Mouse (Mus musculus): ENCODE data around the gene Thsd4. TPM values are rescaled to one million over a fixed set of nuclear protein-coding genes. Genes with fewer than 3 reads are reported as not detected.

The Thsd4 gene
- 17.5 and 20.2 TPM in 2 replicates for polyA plus RNA-seq (2015; fragmentation: Nextera tagmentation; extraction: Ambion mirVana)

DNA sequence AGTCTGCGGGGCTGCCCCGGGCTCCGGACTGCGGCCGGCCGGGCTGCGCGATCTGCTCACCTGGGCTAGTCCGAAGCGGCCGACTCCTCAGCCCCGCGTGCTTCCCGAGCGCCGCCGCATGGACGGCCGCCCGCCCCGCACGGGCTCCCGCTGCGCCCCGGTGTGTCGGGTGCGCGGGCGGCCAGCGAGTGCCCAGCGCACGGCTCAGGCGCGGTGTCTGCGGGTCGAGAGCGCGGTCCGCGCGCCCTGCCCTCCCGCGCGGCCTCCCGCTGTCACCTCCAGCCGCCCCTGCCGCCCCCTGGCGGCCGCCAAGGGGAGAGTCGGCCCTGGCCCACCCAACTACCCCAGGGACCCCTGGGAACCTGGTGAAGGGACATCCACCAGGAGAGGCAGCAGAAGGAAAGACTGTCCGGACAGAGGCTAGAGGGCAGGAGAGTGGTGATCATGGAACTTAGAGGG lies at the start of gene Thsd4:
Thsd4 (minus strand) TSS at position 241 of the 459 bp plus-strand sequence.
- Histone ChIP-seq H3K4me1 (ENCODE audit: control insufficient read depth, insufficient read depth, low read length) (peaks cover 54% of the 10 kb centered on the region), H3K4me3 (ENCODE audit: low read length) (peak within 1 kb of the TSS; percentile 72), H3K36me3 (ENCODE audit: control insufficient read depth, insufficient read depth, low read length) (no peaks in the 10 kb centered on the region), H3K27ac (ENCODE audit: low read length) (peak within 1 kb of the TSS; percentile 46; the same call in 1 of the 2 replicates), H3K4me2 (ENCODE audit: low read depth, low read length) (peak within 1 kb of the TSS; percentile 56), H3K9me3 (ENCODE audit: control insufficient read depth, low read length) (no peaks in the 10 kb centered on the region), H3K27me3 (replicated peaks; ENCODE audit: control insufficient read depth, insufficient read depth, low read length) (no peaks in the 10 kb centered on the region), H3K9ac (ENCODE audit: low read depth, low read length) (peak within 1 kb of the TSS; percentile 85)
- WGBS: under 1% methylated on average over 37 of the region's 51 CpGs
- ATAC-seq: peak; percentile 82

DNA sequence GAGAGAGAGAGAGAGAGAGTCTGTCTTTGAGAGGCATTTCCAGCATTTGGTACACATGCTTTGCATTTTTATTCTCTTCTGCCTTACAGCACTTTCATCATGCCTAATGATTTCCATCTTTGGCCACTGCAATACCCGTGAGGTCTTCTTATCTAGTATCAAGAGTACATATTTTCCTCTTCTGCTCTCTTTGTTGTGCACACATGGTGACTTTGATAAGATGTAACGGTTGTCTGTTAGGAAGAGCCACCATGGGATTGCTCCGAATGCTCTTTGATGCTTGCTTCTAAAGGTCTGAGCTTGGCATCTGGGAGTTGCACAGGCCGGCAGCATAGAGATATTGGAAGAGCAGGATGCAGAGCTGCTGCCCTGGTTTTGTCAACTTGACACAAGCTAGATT lies 49.2 kb upstream of the Thsd4 start:
- Histone ChIP-seq H3K4me1 (ENCODE audit: control insufficient read depth, insufficient read depth, low read length) (no peaks in the 10 kb centered on the region), H3K36me3 (ENCODE audit: control insufficient read depth, insufficient read depth, low read length) (no peaks in the 10 kb centered on the region), H3K9ac (ENCODE audit: low read depth, low read length) (no peak overlapping the region), H3K9me3 (ENCODE audit: control insufficient read depth, low read length) (no peaks in the 10 kb centered on the region), H3K4me3 (ENCODE audit: low read length) (no peak overlapping the region), H3K27ac (ENCODE audit: low read length) (no peak overlapping the region), H3K27me3 (replicated peaks; ENCODE audit: control insufficient read depth, insufficient read depth, low read length) (no peaks in the 10 kb centered on the region), H3K4me2 (ENCODE audit: low read depth, low read length) (no peak overlapping the region)
- 78% methylated on average over 4 of the region's 4 CpGs for WGBS
- ATAC-seq: no peak

DNA sequence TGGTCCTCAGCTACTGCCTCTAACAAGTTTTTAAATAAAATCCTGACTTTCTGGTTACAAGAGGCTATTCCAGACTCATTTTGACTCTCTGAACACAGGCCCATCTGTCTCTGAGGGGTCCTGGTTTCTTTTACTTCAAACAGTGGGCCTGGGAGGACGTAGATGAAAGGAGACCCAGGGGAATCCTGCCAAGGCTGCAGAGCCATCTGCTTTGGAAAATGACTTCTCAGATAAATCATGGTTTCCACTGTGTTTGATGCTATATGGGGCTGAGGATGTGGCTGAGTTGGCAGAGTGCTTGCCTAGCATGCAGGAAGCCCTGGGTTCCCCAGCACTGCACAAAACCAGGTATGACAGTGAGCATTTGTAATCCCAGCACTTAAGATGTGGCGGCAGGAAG lies 47.5 kb upstream of the Thsd4 start:
- Histone ChIP-seq H3K4me1 (ENCODE audit: control insufficient read depth, insufficient read depth, low read length) (no peaks in the 10 kb centered on the region), H3K27ac (ENCODE audit: low read length) (no peak overlapping the region), H3K27me3 (replicated peaks; ENCODE audit: control insufficient read depth, insufficient read depth, low read length) (no peaks in the 10 kb centered on the region), H3K4me2 (ENCODE audit: low read depth, low read length) (no peak overlapping the region), H3K4me3 (ENCODE audit: low read length) (no peak overlapping the region), H3K36me3 (ENCODE audit: control insufficient read depth, insufficient read depth, low read length) (no peaks in the 10 kb centered on the region), H3K9ac (ENCODE audit: low read depth, low read length) (no peak overlapping the region), H3K9me3 (ENCODE audit: control insufficient read depth, low read length) (no peaks in the 10 kb centered on the region)
- ATAC-seq: no peak
- 62% methylated on average over 2 of the region's 2 CpGs for WGBS

DNA sequence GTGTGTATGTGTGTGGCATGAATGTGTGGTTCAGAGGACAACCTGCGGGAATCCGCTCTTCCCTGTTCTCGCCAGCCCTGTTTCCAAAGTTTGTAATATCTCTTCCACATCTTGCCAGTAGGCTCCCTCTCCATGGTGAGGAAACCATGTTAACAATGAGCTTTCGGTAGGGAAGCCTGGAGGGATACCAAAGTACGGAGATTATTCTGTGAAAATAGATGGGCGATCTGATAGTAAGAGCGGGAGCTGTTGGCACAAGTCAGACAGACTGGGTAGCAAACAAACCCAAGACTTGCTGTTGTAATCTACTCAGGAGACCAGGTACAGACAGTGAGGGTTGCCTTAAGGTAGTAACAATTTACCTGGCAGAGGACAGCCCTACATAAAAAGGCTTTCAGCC lies 42.0 kb upstream of the Thsd4 start:
- no peak overlapping the region for H3K27ac ChIP-seq (ENCODE audit: low read length)
- no peak for ATAC-seq
- no peaks in the 10 kb centered on the region for H3K36me3 ChIP-seq (ENCODE audit: control insufficient read depth, insufficient read depth, low read length)
- no peaks in the 10 kb centered on the region for H3K27me3 ChIP-seq (replicated peaks; ENCODE audit: control insufficient read depth, insufficient read depth, low read length)
- no peak overlapping the region for H3K9ac ChIP-seq (ENCODE audit: low read depth, low read length)
- H3K4me3 ChIP-seq (ENCODE audit: low read length): no peak overlapping the region
- H3K9me3 ChIP-seq (ENCODE audit: control insufficient read depth, low read length): no peaks in the 10 kb centered on the region
- WGBS: 89% methylated on average over 7 of the region's 7 CpGs
- H3K4me1 ChIP-seq (ENCODE audit: control insufficient read depth, insufficient read depth, low read length): peaks cover 13% of the 10 kb centered on the region
- no peak overlapping the region for H3K4me2 ChIP-seq (ENCODE audit: low read depth, low read length)

DNA sequence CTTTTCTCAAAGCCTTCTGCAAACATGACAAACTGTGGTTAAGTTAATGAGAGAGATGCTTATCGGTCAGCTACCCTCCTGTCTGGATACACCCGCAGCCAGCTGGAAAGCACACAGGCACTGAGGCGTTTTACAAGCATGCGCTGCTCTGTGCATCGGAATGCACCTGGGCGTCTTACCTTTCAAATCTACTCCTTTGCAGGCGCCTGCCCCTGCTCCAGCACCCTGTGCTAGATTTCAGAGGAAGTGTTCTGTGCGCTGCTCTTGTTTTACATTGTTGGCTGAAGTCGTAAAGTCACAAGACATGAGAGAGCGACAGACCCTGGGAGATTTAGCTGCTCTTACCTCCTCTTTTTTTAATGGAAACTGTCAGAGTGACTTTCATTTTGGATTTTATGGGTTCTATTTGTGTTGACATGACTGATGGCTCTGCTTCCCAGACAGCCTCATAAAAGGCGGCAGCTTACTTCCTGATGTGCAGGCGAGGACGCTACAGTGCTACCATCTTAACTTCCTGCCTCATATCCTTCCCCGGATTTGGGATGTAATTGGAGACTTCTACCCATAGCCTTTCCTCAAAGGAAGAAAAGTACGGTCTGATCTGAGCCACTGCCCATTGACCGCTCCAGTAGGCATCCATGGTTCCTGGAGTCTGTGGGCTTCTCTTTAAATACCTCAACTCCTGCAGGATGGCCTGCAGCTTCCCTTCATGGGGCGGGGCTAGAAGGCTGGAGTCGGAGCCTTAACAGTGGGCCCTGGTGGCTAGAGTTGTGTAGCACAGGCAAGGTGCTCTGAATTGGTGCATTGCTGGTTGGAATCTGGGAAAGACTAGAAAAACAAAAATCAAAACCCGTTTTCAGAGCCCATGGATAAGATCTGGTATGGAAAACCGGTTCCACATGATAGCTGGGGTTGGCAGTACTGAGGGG lies 40.9 kb upstream of the Thsd4 start:
- H3K27ac ChIP-seq (ENCODE audit: low read length): peak overlapping the region; percentile 33; the same call in 1 of the 2 replicates
- no peaks in the 10 kb centered on the region for H3K36me3 ChIP-seq (ENCODE audit: control insufficient read depth, insufficient read depth, low read length)
- 29% methylated on average over 20 of the region's 20 CpGs for WGBS
- no peaks in the 10 kb centered on the region for H3K27me3 ChIP-seq (replicated peaks; ENCODE audit: control insufficient read depth, insufficient read depth, low read length)
- peak overlapping the region; percentile 45 for H3K4me2 ChIP-seq (ENCODE audit: low read depth, low read length)
- peaks cover 13% of the 10 kb centered on the region for H3K4me1 ChIP-seq (ENCODE audit: control insufficient read depth, insufficient read depth, low read length)
- peak overlapping the region; percentile 16 for H3K4me3 ChIP-seq (ENCODE audit: low read length)
- peak; percentile 74 for ATAC-seq
- H3K9ac ChIP-seq (ENCODE audit: low read depth, low read length): 0 out of 2 replicates have a peak overlapping the region, but pooled peaks have one; percentile 36
- no peaks in the 10 kb centered on the region for H3K9me3 ChIP-seq (ENCODE audit: control insufficient read depth, low read length)

DNA sequence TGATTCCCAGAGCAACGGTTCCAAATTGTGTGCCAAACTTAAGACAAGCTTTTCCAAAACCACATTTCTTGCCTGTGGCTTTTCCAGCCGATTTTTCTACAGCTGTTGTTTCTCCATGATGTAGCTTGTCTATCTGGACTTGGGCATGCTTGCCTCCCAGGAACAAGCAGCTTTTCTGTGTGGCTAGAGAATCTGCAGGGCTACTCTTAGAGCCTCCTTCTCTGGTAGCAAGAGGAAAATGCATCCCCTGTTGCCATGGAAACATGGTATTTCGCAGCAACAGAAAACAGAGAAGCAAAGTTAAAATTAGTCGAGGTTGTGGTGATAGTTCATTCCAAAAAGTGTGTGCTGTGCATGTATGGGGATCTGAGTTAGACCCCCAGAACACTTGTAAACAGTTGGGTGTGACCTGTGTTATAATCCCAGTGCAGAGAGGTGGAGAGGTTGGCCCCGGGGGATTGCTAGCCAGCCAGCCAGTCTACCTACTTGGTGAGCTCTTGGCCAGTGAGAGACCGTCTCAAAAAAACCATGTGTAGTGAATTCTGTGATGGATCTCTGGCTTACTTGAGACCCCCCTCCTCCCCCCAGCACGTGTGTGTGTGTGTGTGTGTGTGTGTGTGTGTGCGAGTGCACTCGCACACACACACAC lies 39.9 kb upstream of the Thsd4 start:
- Histone ChIP-seq H3K27ac (ENCODE audit: low read length) (no peak overlapping the region), H3K36me3 (ENCODE audit: control insufficient read depth, insufficient read depth, low read length) (no peaks in the 10 kb centered on the region), H3K4me2 (ENCODE audit: low read depth, low read length) (no peak overlapping the region), H3K4me1 (ENCODE audit: control insufficient read depth, insufficient read depth, low read length) (peaks cover 13% of the 10 kb centered on the region), H3K4me3 (ENCODE audit: low read length) (no peak overlapping the region), H3K9ac (ENCODE audit: low read depth, low read length) (no peak overlapping the region), H3K27me3 (replicated peaks; ENCODE audit: control insufficient read depth, insufficient read depth, low read length) (no peaks in the 10 kb centered on the region), H3K9me3 (ENCODE audit: control insufficient read depth, low read length) (no peaks in the 10 kb centered on the region)
- ATAC-seq: no peak
- WGBS: 52% methylated on average over 9 of the region's 9 CpGs

DNA sequence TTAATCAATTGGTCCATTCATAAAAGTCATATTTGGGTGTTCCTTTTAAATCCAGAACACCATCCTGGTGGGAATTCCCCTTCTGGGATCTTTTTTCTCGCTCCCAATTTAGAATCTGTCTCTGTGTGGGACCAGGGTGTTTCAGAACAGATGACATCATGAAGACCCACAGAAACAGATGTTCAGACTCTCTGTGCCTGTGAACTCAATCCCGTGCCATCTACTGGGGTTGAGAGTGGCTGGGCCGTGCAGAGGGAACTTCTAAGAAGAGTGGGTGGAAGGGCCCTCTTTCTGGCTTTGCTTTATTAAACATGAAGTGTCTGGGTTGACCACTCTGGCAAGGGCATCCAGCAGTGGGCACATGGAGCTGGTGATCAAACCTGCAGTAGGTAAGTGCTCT lies 36.7 kb upstream of the Thsd4 start:
- no peak overlapping the region for H3K4me2 ChIP-seq (ENCODE audit: low read depth, low read length)
- no peak overlapping the region for H3K4me3 ChIP-seq (ENCODE audit: low read length)
- H3K27ac ChIP-seq (ENCODE audit: low read length): no peak overlapping the region
- no peaks in the 10 kb centered on the region for H3K9me3 ChIP-seq (ENCODE audit: control insufficient read depth, low read length)
- WGBS: 81% methylated on average over 3 of the region's 3 CpGs
- no peaks in the 10 kb centered on the region for H3K27me3 ChIP-seq (replicated peaks; ENCODE audit: control insufficient read depth, insufficient read depth, low read length)
- H3K36me3 ChIP-seq (ENCODE audit: control insufficient read depth, insufficient read depth, low read length): no peaks in the 10 kb centered on the region
- ATAC-seq: no peak
- H3K9ac ChIP-seq (ENCODE audit: low read depth, low read length): no peak overlapping the region
- peaks cover 13% of the 10 kb centered on the region for H3K4me1 ChIP-seq (ENCODE audit: control insufficient read depth, insufficient read depth, low read length)

DNA sequence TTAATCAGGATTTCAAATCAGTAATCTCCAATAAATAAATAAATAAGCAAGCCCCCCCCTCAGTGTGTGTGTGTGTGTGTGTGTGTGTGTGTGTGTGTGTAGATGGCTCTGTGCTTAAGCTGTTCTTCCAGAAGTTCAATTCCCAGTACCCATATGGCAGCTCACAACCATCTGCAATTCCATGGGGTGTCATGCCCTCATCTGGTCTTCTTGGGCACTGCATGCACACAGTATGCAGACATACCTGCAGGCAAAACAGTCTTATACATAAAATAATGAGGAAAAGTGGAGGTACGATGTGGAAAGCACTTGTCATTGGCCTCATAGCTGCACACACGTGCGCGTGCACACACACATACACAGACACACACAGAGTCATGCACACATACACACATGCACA lies 29.4 kb upstream of the Thsd4 start:
- Histone ChIP-seq H3K4me1 (ENCODE audit: control insufficient read depth, insufficient read depth, low read length) (no peaks in the 10 kb centered on the region), H3K27ac (ENCODE audit: low read length) (no peak overlapping the region), H3K36me3 (ENCODE audit: control insufficient read depth, insufficient read depth, low read length) (no peaks in the 10 kb centered on the region), H3K27me3 (replicated peaks; ENCODE audit: control insufficient read depth, insufficient read depth, low read length) (no peaks in the 10 kb centered on the region), H3K9me3 (ENCODE audit: control insufficient read depth, low read length) (no peaks in the 10 kb centered on the region), H3K4me2 (ENCODE audit: low read depth, low read length) (no peak overlapping the region), H3K4me3 (ENCODE audit: low read length) (no peak overlapping the region), H3K9ac (ENCODE audit: low read depth, low read length) (no peak overlapping the region)
- ATAC-seq: no peak
- WGBS: 96% methylated on average over 4 of the region's 4 CpGs

DNA sequence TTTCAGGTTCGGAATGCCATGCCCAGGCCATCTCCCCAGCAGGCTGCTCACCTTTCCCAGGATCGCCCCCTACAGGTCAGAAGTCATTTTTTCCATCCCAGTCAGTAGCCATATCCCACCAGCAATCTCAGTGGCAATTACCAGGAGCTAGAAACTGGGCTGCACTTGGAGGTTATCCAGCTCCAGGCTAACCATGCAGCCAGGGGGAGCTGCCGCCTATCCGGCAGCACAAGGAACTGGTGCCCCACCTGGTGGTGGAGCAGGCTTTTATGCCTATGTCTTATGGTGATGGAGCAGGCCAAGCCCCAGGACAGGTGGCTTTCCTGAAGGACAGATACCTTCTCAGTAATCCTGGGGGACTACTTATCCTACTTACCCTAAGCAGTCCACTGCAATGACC lies 26.3 kb upstream of the Thsd4 start:
- H3K36me3 ChIP-seq (ENCODE audit: control insufficient read depth, insufficient read depth, low read length): no peaks in the 10 kb centered on the region
- WGBS: 32% methylated on average over 4 of the region's 4 CpGs
- H3K4me1 ChIP-seq (ENCODE audit: control insufficient read depth, insufficient read depth, low read length): no peaks in the 10 kb centered on the region
- H3K4me3 ChIP-seq (ENCODE audit: low read length): no peak overlapping the region
- H3K9me3 ChIP-seq (ENCODE audit: control insufficient read depth, low read length): no peaks in the 10 kb centered on the region
- no peak overlapping the region for H3K9ac ChIP-seq (ENCODE audit: low read depth, low read length)
- peak; percentile 47; the same call in 1 of the 2 replicates for ATAC-seq
- H3K27me3 ChIP-seq (replicated peaks; ENCODE audit: control insufficient read depth, insufficient read depth, low read length): no peaks in the 10 kb centered on the region
- H3K4me2 ChIP-seq (ENCODE audit: low read depth, low read length): no peak overlapping the region
- no peak overlapping the region for H3K27ac ChIP-seq (ENCODE audit: low read length)
